Mouse (Mus musculus): ENCODE measurements at regions not wholly inside any gene's neighbourhood (a gene's known extent, or its start where the extent isn't known, plus 50 kb on each side); places are given as distances from the start of the nearest gene placed in this dataset.

DNA sequence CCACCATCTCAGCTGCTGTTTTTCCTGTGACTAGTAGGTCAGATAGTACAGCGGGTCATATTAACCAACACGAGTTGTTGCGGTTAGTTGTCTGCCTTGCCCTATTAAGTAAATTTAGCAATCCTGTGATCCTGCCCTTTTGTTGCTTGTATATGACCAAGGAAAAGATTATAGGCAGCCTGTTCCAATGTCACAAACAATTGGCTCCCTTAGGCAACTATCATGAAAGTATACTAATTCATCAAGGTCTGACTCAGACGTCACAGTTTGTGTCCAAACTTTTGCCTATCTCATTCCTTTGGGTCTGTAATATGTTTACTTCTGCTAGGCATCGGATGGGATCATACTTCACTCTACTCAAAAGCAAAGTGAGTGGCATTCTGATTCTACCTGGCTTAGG is 100.4 kb upstream of the Fggy start:
- no peak overlapping the region for H3K4me3 ChIP-seq (replicated peaks)
- no peaks in the 10 kb centered on the region for H3K27me3 ChIP-seq
- H3K27ac ChIP-seq, result no peak overlapping the region
- H3K9me3 ChIP-seq, result no peaks in the 10 kb centered on the region
- H3K4me2 ChIP-seq, result no peak overlapping the region
- 92% methylated on average over 5 of the region's 5 CpGs for WGBS
- H3K4me1 ChIP-seq, result no peaks in the 10 kb centered on the region
- H3K36me3 ChIP-seq (replicated peaks), result no peaks in the 10 kb centered on the region
- H3K9ac ChIP-seq, result no peak overlapping the region
- no peak for ATAC-seq (ENCODE audit: low FRiP score)

DNA sequence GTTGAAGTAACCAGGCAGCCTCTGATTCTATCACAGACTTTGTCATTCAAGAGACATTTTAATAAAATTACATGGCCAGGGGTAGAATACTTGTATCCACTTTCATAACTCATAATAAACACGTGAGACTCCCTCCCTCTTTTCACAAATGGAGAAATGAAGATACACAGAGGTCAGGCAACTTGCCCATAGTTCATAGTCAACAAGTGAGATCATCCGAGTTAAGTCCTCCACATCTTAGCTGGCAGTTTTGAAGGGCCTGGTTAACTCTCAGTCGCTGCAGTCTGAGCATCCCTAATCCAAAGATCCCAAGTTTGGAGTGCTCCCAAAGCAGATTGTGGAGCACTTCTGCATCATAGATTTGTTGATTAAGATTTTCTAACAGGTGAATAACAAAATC is 94.8 kb upstream of the Fggy start:
- ATAC-seq (ENCODE audit: low FRiP score), result no peak
- no peaks in the 10 kb centered on the region for H3K27me3 ChIP-seq
- H3K36me3 ChIP-seq (replicated peaks), result no peaks in the 10 kb centered on the region
- no peaks in the 10 kb centered on the region for H3K4me1 ChIP-seq
- no peak overlapping the region for H3K27ac ChIP-seq
- H3K4me3 ChIP-seq (replicated peaks), result no peak overlapping the region
- no peaks in the 10 kb centered on the region for H3K9me3 ChIP-seq
- 74% methylated on average over 3 of the region's 3 CpGs for WGBS
- H3K4me2 ChIP-seq, result no peak overlapping the region
- H3K9ac ChIP-seq, result no peak overlapping the region

- no peaks in the 10 kb centered on the region for H3K27me3 ChIP-seq
- no peak overlapping the region for H3K9ac ChIP-seq
- no peak overlapping the region for H3K27ac ChIP-seq
- H3K4me3 ChIP-seq (replicated peaks), result no peak overlapping the region
- no peaks in the 10 kb centered on the region for H3K36me3 ChIP-seq (replicated peaks)
- WGBS, result 83% methylated on average over 8 of the region's 8 CpGs
- H3K4me1 ChIP-seq, result no peaks in the 10 kb centered on the region
- no peak for ATAC-seq (ENCODE audit: low FRiP score)
- H3K4me2 ChIP-seq, result no peak overlapping the region
- no peaks in the 10 kb centered on the region for H3K9me3 ChIP-seq
Measured at GRCm38 (mm10) chr4:95463082-95463825, 94.1 kb upstream of the Fggy start.

GRCm38 (mm10) chr4:95466647-95467046 is 90.7 kb upstream of the Fggy start:
- 76% methylated on average over 2 of the region's 2 CpGs for WGBS
- H3K4me2 ChIP-seq, result no peak overlapping the region
- no peak overlapping the region for H3K9ac ChIP-seq
- H3K4me1 ChIP-seq, result no peaks in the 10 kb centered on the region
- no peaks in the 10 kb centered on the region for H3K36me3 ChIP-seq (replicated peaks)
- H3K9me3 ChIP-seq, result no peaks in the 10 kb centered on the region
- ATAC-seq (ENCODE audit: low FRiP score), result no peak
- no peak overlapping the region for H3K27ac ChIP-seq
- H3K4me3 ChIP-seq (replicated peaks), result no peak overlapping the region
- H3K27me3 ChIP-seq, result no peaks in the 10 kb centered on the region

DNA sequence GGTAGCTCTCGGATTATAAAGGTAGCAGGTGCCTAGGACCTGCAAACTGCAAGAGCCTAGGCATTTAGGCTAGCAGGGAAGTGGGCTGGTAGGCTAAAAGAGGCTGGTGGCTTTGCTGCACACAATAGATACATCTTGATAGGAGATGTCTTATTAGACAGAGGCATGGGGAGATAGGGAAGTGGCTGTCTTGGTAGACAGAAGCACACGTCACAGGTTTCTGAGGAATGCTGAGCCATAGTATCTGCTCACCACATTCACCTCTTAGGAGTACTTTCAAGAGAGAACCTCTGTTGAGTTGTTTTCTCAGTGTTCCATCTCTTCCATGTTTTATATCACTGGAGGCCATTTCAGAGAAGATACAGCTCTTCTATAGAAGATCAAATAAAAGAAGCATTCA is 89.8 kb upstream of the Fggy start:
- WGBS, result 86% methylated on average over 2 of the region's 2 CpGs

GRCm38 (mm10) chr4:95474726-95475406 is 82.4 kb upstream of the Fggy start:
- no peak overlapping the region for H3K27ac ChIP-seq
- H3K4me1 ChIP-seq, result peaks cover 3% of the 10 kb centered on the region; the same call in 1 of the 2 replicates
- H3K27me3 ChIP-seq, result no peaks in the 10 kb centered on the region
- no peak overlapping the region for H3K4me3 ChIP-seq (replicated peaks)
- no peak overlapping the region for H3K4me2 ChIP-seq
- ATAC-seq (ENCODE audit: low FRiP score), result no peak
- no peak overlapping the region for H3K9ac ChIP-seq
- WGBS, result 82% methylated on average over 5 of the region's 5 CpGs
- H3K36me3 ChIP-seq (replicated peaks), result no peaks in the 10 kb centered on the region
- no peaks in the 10 kb centered on the region for H3K9me3 ChIP-seq

More for the DNA sequence above, 89.8 kb upstream of the Fggy start:
- no peak overlapping the region for H3K9ac ChIP-seq
- H3K4me2 ChIP-seq, result no peak overlapping the region
- no peak for ATAC-seq (ENCODE audit: low FRiP score)
- no peaks in the 10 kb centered on the region for H3K36me3 ChIP-seq (replicated peaks)
- H3K4me1 ChIP-seq, result no peaks in the 10 kb centered on the region
- H3K9me3 ChIP-seq, result no peaks in the 10 kb centered on the region
- H3K4me3 ChIP-seq (replicated peaks), result no peak overlapping the region
- no peaks in the 10 kb centered on the region for H3K27me3 ChIP-seq
- H3K27ac ChIP-seq, result no peak overlapping the region

DNA sequence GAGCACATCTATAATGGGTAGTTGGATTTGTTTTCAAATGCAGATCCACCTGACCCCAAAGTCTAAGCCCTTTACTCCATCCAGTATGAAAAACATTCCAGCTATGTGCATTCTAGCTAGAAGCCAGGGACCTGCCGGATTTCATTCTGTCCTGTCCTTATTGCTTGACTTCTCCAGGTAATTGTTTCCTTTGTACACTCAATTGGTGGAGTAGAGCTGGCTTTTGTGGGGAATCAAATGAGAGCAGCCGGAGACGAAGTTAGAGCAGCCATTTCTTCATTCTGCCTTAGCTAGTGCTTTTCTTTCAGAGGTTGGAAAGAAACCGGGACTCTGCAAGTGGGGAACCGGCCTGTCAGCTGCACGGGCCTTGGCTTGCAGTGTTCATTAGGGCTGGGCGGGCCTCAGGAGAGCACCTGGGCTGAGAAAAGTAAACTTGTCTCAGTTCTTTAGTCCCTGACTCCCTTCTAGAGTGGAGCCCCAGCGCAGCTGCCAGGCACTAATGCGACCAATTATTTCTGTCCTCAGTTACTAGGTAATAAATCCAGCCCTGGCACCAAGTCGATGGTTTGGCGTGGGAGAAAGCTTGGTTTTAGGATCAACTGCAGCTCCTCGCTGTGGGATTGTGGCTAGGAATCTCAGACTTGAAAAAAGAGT is 81.1 kb upstream of the Fggy start:
- H3K9ac ChIP-seq, result no peak overlapping the region
- H3K4me2 ChIP-seq, result no peak overlapping the region
- no peak overlapping the region for H3K27ac ChIP-seq
- no peaks in the 10 kb centered on the region for H3K9me3 ChIP-seq
- no peaks in the 10 kb centered on the region for H3K36me3 ChIP-seq (replicated peaks)
- ATAC-seq (ENCODE audit: low FRiP score), result no peak
- H3K4me3 ChIP-seq (replicated peaks), result no peak overlapping the region
- WGBS, result 66% methylated on average over 12 of the region's 12 CpGs
- H3K27me3 ChIP-seq, result no peaks in the 10 kb centered on the region
- H3K4me1 ChIP-seq, result peaks cover 3% of the 10 kb centered on the region; the same call in 1 of the 2 replicates

GRCm38 (mm10) chr4:95483571-95483970 is 73.7 kb upstream of the Fggy start:
- H3K4me3 ChIP-seq (replicated peaks), result no peak overlapping the region
- H3K9ac ChIP-seq, result no peak overlapping the region
- H3K9me3 ChIP-seq, result no peaks in the 10 kb centered on the region
- no peak overlapping the region for H3K27ac ChIP-seq
- no peak for ATAC-seq (ENCODE audit: low FRiP score)
- no peaks in the 10 kb centered on the region for H3K27me3 ChIP-seq
- no peaks in the 10 kb centered on the region for H3K4me1 ChIP-seq
- WGBS, result 83% methylated on average over 6 of the region's 6 CpGs
- no peaks in the 10 kb centered on the region for H3K36me3 ChIP-seq (replicated peaks)
- no peak overlapping the region for H3K4me2 ChIP-seq

- 92% methylated on average over 7 of the region's 7 CpGs for WGBS
- no peak for ATAC-seq (ENCODE audit: low FRiP score)
- no peak overlapping the region for H3K9ac ChIP-seq
- H3K4me3 ChIP-seq (replicated peaks), result no peak overlapping the region
- no peak overlapping the region for H3K4me2 ChIP-seq
- H3K4me1 ChIP-seq, result no peaks in the 10 kb centered on the region
- no peaks in the 10 kb centered on the region for H3K27me3 ChIP-seq
- H3K27ac ChIP-seq, result no peak overlapping the region
- H3K36me3 ChIP-seq (replicated peaks), result no peaks in the 10 kb centered on the region
- no peaks in the 10 kb centered on the region for H3K9me3 ChIP-seq
Measured at GRCm38 (mm10) chr4:95487323-95487722, 70.0 kb upstream of the Fggy start.

- Histone ChIP-seq H3K9ac (no peak overlapping the region), H3K4me2 (no peak overlapping the region), H3K36me3 (replicated peaks) (no peaks in the 10 kb centered on the region), H3K4me3 (replicated peaks) (no peak overlapping the region), H3K4me1 (no peaks in the 10 kb centered on the region), H3K27ac (no peak overlapping the region), H3K9me3 (no peaks in the 10 kb centered on the region), H3K27me3 (no peaks in the 10 kb centered on the region)
- WGBS, result 88% methylated on average over 1 of the region's 1 CpGs
- no peak for ATAC-seq (ENCODE audit: low FRiP score)
Measured at GRCm38 (mm10) chr4:95487969-95488368, 69.3 kb upstream of the Fggy start.

- Histone ChIP-seq H3K27ac (no peak overlapping the region), H3K9ac (no peak overlapping the region), H3K4me3 (replicated peaks) (no peak overlapping the region), H3K4me2 (no peak overlapping the region), H3K36me3 (replicated peaks) (no peaks in the 10 kb centered on the region), H3K27me3 (no peaks in the 10 kb centered on the region), H3K4me1 (no peaks in the 10 kb centered on the region), H3K9me3 (no peaks in the 10 kb centered on the region)
- 90% methylated on average over 2 of the region's 2 CpGs for WGBS
- no peak for ATAC-seq (ENCODE audit: low FRiP score)
Measured at GRCm38 (mm10) chr4:95489059-95489458, 68.2 kb upstream of the Fggy start.

DNA sequence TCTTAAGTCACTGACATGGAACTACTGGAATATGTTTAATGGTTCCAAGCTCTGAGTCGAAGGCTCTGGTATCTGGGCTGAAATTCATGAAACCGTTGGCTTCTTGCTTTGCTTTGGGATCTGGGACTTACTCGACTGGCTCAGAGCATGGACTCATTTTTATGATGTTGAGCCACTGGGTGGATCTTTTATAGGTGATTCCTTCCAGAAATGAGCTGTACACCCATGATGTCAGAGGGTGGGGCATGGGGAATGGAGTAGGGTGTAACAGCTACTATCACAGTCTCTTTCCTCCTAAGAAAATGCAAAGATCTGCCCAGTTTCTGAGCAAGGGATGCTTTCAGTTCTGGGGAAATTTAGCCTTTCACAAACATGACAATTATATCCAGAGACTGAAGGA is 57.0 kb upstream of the Fggy start:
- no peak overlapping the region for H3K4me3 ChIP-seq (replicated peaks)
- no peaks in the 10 kb centered on the region for H3K36me3 ChIP-seq (replicated peaks)
- ATAC-seq (ENCODE audit: low FRiP score), result no peak
- no peak overlapping the region for H3K4me2 ChIP-seq
- H3K27me3 ChIP-seq, result no peaks in the 10 kb centered on the region
- H3K27ac ChIP-seq, result no peak overlapping the region
- no peaks in the 10 kb centered on the region for H3K9me3 ChIP-seq
- H3K4me1 ChIP-seq, result no peaks in the 10 kb centered on the region
- 97% methylated on average over 3 of the region's 3 CpGs for WGBS
- no peak overlapping the region for H3K9ac ChIP-seq

- Histone ChIP-seq H3K27me3 (no peaks in the 10 kb centered on the region), H3K36me3 (replicated peaks) (no peaks in the 10 kb centered on the region), H3K9me3 (no peaks in the 10 kb centered on the region), H3K27ac (no peak overlapping the region), H3K4me2 (no peak overlapping the region), H3K9ac (no peak overlapping the region), H3K4me3 (replicated peaks) (no peak overlapping the region), H3K4me1 (no peaks in the 10 kb centered on the region)
- ATAC-seq (ENCODE audit: low FRiP score), result no peak
- 63% methylated on average over 2 of the region's 2 CpGs for WGBS
Measured at GRCm38 (mm10) chr4:95501164-95501563, 56.1 kb upstream of the Fggy start.
